8 mouse cellular contexts compared by ENCODE assay signal in genomic region chr1:133911456-133911855, GRCm38 (mm10). TPM values are rescaled to one million over a fixed set of nuclear protein-coding genes. Genes with fewer than 3 reads are reported as not detected.
DNase-seq lines count a peak whose midpoint lies in the region; ATAC-seq and TF ChIP-seq lines count a peak whose summit lies in the region.

No protein-coding gene starts in this region.

- peak; percentile 97 for TF ChIP-seq CTCF in intestine, postnatal 0 days (IDR thresholded peaks at IDR 0.05; ENCODE audit: low read depth)

- no peak for ATAC-seq in hindbrain, embryonic 16.5 days
- peak; percentile 14; the same call in 1 of the 2 replicates for ATAC-seq in intestine, postnatal 0 days

- 25% methylated on average over 4 of the region's 4 CpGs for WGBS in hindbrain, embryonic 10.5 days
- 28% methylated on average over 4 of the region's 4 CpGs for WGBS in hindbrain, embryonic 16.5 days
- 30% methylated on average over 4 of the region's 4 CpGs for WGBS in intestine, postnatal 0 days

- no peaks in the 10 kb centered on the region for H3K36me3 ChIP-seq in hindbrain, embryonic 10.5 days
- no peaks in the 10 kb centered on the region for H3K36me3 ChIP-seq in hindbrain, embryonic 16.5 days (ENCODE audit: control insufficient read depth, insufficient read depth, low read length)
- H3K36me3 ChIP-seq in intestine, postnatal 0 days (ENCODE audit: control insufficient read depth, insufficient read depth) = no peaks in the 10 kb centered on the region

- H3K4me2 ChIP-seq in hindbrain, embryonic 16.5 days (ENCODE audit: low read length) = no peak overlapping the region
- H3K4me2 ChIP-seq in intestine, postnatal 0 days (replicated peaks; ENCODE audit: low read depth) = no peak overlapping the region

- H3K4me3 ChIP-seq in hindbrain, embryonic 10.5 days = no peak overlapping the region
- no peak overlapping the region for H3K4me3 ChIP-seq in hindbrain, embryonic 16.5 days (ENCODE audit: low read length)
- H3K4me3 ChIP-seq in intestine, postnatal 0 days (ENCODE audit: low read depth, low read length) = no peak overlapping the region

- no peak overlapping the region; the same call in 1 of the 2 replicates for H3K27ac ChIP-seq in hindbrain, embryonic 10.5 days
- H3K27ac ChIP-seq in hindbrain, embryonic 16.5 days (ENCODE audit: low read depth, low read length) = no peak overlapping the region
- no peak overlapping the region for H3K27ac ChIP-seq in intestine, postnatal 0 days (ENCODE audit: low read depth, low read length)

- peaks cover 29% of the 10 kb centered on the region for H3K4me1 ChIP-seq in hindbrain, embryonic 10.5 days (replicated peaks)
- peaks cover 24% of the 10 kb centered on the region for H3K4me1 ChIP-seq in hindbrain, embryonic 16.5 days (ENCODE audit: control insufficient read depth, insufficient read depth, low read depth, low read length)
- H3K4me1 ChIP-seq in intestine, postnatal 0 days (replicated peaks; ENCODE audit: control insufficient read depth, insufficient read depth, low read length) = peaks cover 8% of the 10 kb centered on the region; the same call in 1 of the 2 replicates

- H3K9ac ChIP-seq in hindbrain, embryonic 16.5 days (ENCODE audit: low read depth, low read length) = no peak overlapping the region
- H3K9ac ChIP-seq in intestine, postnatal 0 days (ENCODE audit: low read depth, low read length) = no peak overlapping the region

- peaks cover 49% of the 10 kb centered on the region for H3K27me3 ChIP-seq in hindbrain, embryonic 10.5 days (ENCODE audit: insufficient read depth, poor library complexity, severe bottlenecking)
- no peaks in the 10 kb centered on the region; the same call in 1 of the 2 replicates for H3K27me3 ChIP-seq in hindbrain, embryonic 16.5 days (replicated peaks; ENCODE audit: control insufficient read depth, insufficient read depth, low read length)
- peaks cover 11% of the 10 kb centered on the region for H3K27me3 ChIP-seq in intestine, postnatal 0 days (replicated peaks; ENCODE audit: control insufficient read depth, insufficient read depth, low read length)

- H3K9me3 ChIP-seq in hindbrain, embryonic 10.5 days = no peaks in the 10 kb centered on the region
- no peaks in the 10 kb centered on the region for H3K9me3 ChIP-seq in hindbrain, embryonic 16.5 days (ENCODE audit: control insufficient read depth, low read length)
- no peaks in the 10 kb centered on the region for H3K9me3 ChIP-seq in intestine, postnatal 0 days (ENCODE audit: control insufficient read depth)

- DNase-seq in hindbrain, embryonic 10.5 days (ENCODE audit: low spot score) = peak; percentile 71
- DNase-seq in A20 (ENCODE audit: low read depth, low spot score) (peak; percentile 47), adipocyte (ENCODE audit: low spot score) (peak; percentile 89)
- DNase-seq in embryo, embryonic 9.5 days (ENCODE audit: extremely low spot score) = peak; percentile 66
- peak; percentile 70 to 79 for DNase-seq in lung, postnatal 4 days
- DNase-seq in thymus, postnatal 25 days = peak; percentile 47

RNA-seq across cellular contexts. Expression of gene Optc, which starts 3.7 kb away (rescaled TPM):
- 2.1 and 3.6 TPM in 2 replicates for polyA plus RNA-seq in hindbrain, embryonic 10.5 days (2016; fragmentation: Nextera tagmentation; extraction: Ambion mirVana)
- polyA plus RNA-seq in hindbrain, embryonic 16.5 days (2015; fragmentation: Nextera tagmentation; extraction: Ambion mirVana) = 4.0 and 4.1 TPM in 2 replicates
- 0.82 and 0.94 TPM in 2 replicates for polyA plus RNA-seq in intestine, postnatal 0 days (2015; fragmentation: Nextera tagmentation; extraction: Ambion mirVana)

RNA-seq across cellular contexts. Expression of gene Prelp, which starts 9.8 kb away (rescaled TPM):
- 0.71 and 1.7 TPM in 2 replicates for polyA plus RNA-seq in hindbrain, embryonic 10.5 days (2016; fragmentation: Nextera tagmentation; extraction: Ambion mirVana)
- 12.0 and 17.0 TPM in 2 replicates for polyA plus RNA-seq in hindbrain, embryonic 16.5 days (2015; fragmentation: Nextera tagmentation; extraction: Ambion mirVana)
- polyA plus RNA-seq in intestine, postnatal 0 days (2015; fragmentation: Nextera tagmentation; extraction: Ambion mirVana) = 3.3 and 4.1 TPM in 2 replicates
